23 mouse cellular contexts compared by ENCODE assay signal in genomic region chr1:78472441-78472840, GRCm38 (mm10). TPM values are rescaled to one million over a fixed set of nuclear protein-coding genes. Genes with fewer than 3 reads are reported as not detected.
A peak's percentile ranks its signal among the peaks of the same experiment; 100 is the strongest.
DNase-seq lines count a peak whose midpoint lies in the region; TF ChIP-seq lines count a peak whose summit lies in the region.
"Had no signal": no experiment of that assay in that cellular context is flagged by ENCODE, and none has a peak within 500 bp of the region (broad histone marks: within the 10 kb centered on the region; RNA-seq: fewer than 3 reads in every experiment).

No protein-coding gene starts in this region.

- no peaks in the 10 kb centered on the region for H3K79me2 ChIP-seq in MEL (ENCODE audit: control insufficient read depth, insufficient read depth, low read length, poor library complexity)

- DNase-seq in MEL (ENCODE audit: low read depth, low spot score) (peak; percentile 59), MEL-GATA-1-ER (ENCODE audit: extremely low read depth, low read depth) (peak; percentile 18)
- no peak for DNase-seq in right cerebral cortex, postnatal 36 days (ENCODE audit: low spot score in 2 of 2)
- DNase-seq in layer of hippocampus, adult 2 months (ENCODE audit: low spot score in 2 of 2): no peak
- DNase-seq: adrenal gland, adult 2 months; adrenal gland, adult 8-10 months; adrenal gland, postnatal 10 days; adrenal gland, postnatal 14 days; adrenal gland, postnatal 25 days; adrenal gland, postnatal 36 days; B cell, adult 2 months; cerebellum, adult 11 months; cerebellum, adult 11-12 months; cerebellum, adult 18-20 months; cerebellum, adult 2 months; cerebellum, adult 8-10 months had no signal

- no peak for TF ChIP-seq CTCF in MEL (IDR thresholded peaks at IDR 0.05 in 2 of 3, conservative IDR thresholded peaks at IDR 0.05 in 1 of 3; ENCODE audit: control insufficient read depth in 1 of 3, insufficient read depth in 1 of 3, low read depth in 2 of 3, low read length in 3 of 3, poor library complexity in 1 of 3, severe bottlenecking in 1 of 3)
- no peak for TF ChIP-seq CTCF in layer of hippocampus, adult 2 months (conservative IDR thresholded peaks at IDR 0.05)

- no peak overlapping the region for H3K9ac ChIP-seq in MEL (ENCODE audit: control insufficient read depth, low read depth, low read length, poor library complexity, severe bottlenecking)

- TF ChIP-seq POLR2A in MEL (IDR thresholded peaks at IDR 0.05; ENCODE audit: control insufficient read depth in 1 of 2, insufficient read depth in 1 of 2, low read depth in 1 of 2, low read length in 2 of 2, poor library complexity in 1 of 2): no peak

- no peak overlapping the region for H3K4me3 ChIP-seq in MEL (ENCODE audit: control insufficient read depth in 1 of 2, insufficient read depth in 1 of 2, low read depth in 2 of 2, low read length in 2 of 2)
- H3K4me3 ChIP-seq in layer of hippocampus, adult 2 months: no peak overlapping the region

- no peak for TF ChIP-seq RAD21 in MEL (IDR thresholded peaks at IDR 0.05; ENCODE audit: low read depth, low read length)

- no peaks in the 10 kb centered on the region for H3K9me3 ChIP-seq in MEL (replicated peaks; ENCODE audit: insufficient read depth, low read length)
- H3K9me3 ChIP-seq: G1E had no signal

- H3K4me1 ChIP-seq in MEL (ENCODE audit: control insufficient read depth in 1 of 2, insufficient read depth in 2 of 2, low read length in 2 of 2): peaks cover 5 to 20% of the 10 kb centered on the region in 2 experiments; a peak in 3 of 4 replicates

- H3K27ac ChIP-seq in MEL (ENCODE audit: control insufficient read depth, low read depth, low read length): peak overlapping the region; percentile 75
- no peak overlapping the region for H3K27ac ChIP-seq in layer of hippocampus, adult 2 months

- peaks cover 14 to 32% of the 10 kb centered on the region in 2 experiments for H3K36me3 ChIP-seq in MEL (ENCODE audit: control insufficient read depth in 1 of 2, insufficient read depth in 2 of 2, low read length in 2 of 2)

- peak; percentile 75 for TF ChIP-seq EP300 in MEL (IDR thresholded peaks at IDR 0.05; ENCODE audit: low read depth in 1 of 2, low read length in 2 of 2)

- H3K27me3 ChIP-seq in MEL (ENCODE audit: control insufficient read depth in 1 of 2, insufficient read depth in 2 of 2, low read length in 2 of 2): no peaks in the 10 kb centered on the region
- H3K27me3 ChIP-seq: CH12.LX, Patski had no signal

TF ChIP-seq in MEL, 35 proteins besides CTCF, POLR2A, EP300 and RAD21:
- TF ChIP-seq MYB (IDR thresholded peaks at IDR 0.05; ENCODE audit: low read depth, low read length) (no peak), GATA1 (IDR thresholded peaks at IDR 0.05; ENCODE audit: low read depth, low read length) (peak; percentile 83), UBTF (IDR thresholded peaks at IDR 0.05; ENCODE audit: borderline replicate concordance, insufficient read depth, low read depth, low read length) (no peak), BHLHE40 (IDR thresholded peaks at IDR 0.05; ENCODE audit: borderline replicate concordance, low read depth, low read length) (no peak), MXI1 (IDR thresholded peaks at IDR 0.05; ENCODE audit: low read depth, low read length) (no peak), TAL1 (IDR thresholded peaks at IDR 0.05; ENCODE audit: low read length) (no peak), ETS1 (IDR thresholded peaks at IDR 0.05; ENCODE audit: low read depth, low read length) (0 out of 2 replicates have a peak, but pooled peaks have one; percentile 28), ELF1 (IDR thresholded peaks at IDR 0.05; ENCODE audit: low read depth, low read length) (no peak), SIN3A (IDR thresholded peaks at IDR 0.05; ENCODE audit: low read length) (peak; percentile 39; the same call in 1 of the 2 replicates), USF1 (IDR thresholded peaks at IDR 0.05; ENCODE audit: low read depth, low read length) (no peak), HCFC1 (IDR thresholded peaks at IDR 0.05; ENCODE audit: low read depth, low read length) (no peak), TCF12 (IDR thresholded peaks at IDR 0.05; ENCODE audit: low read depth, low read length) (0 out of 2 replicates have a peak, but pooled peaks have one; percentile 33), NRF1 (IDR thresholded peaks at IDR 0.05; ENCODE audit: insufficient read depth, low read depth, low read length, poor library complexity, severe bottlenecking) (no peak), ZKSCAN1 (IDR thresholded peaks at IDR 0.05; ENCODE audit: low read depth, low read length) (no peak), MEF2A (IDR thresholded peaks at IDR 0.05; ENCODE audit: extremely low read depth, insufficient replicate concordance, low read depth, low read length, poor library complexity, severe bottlenecking) (no peak), SMC3 (IDR thresholded peaks at IDR 0.05; ENCODE audit: low read depth, low read length) (no peak), MAX (IDR thresholded peaks at IDR 0.05; ENCODE audit: low read length) (no peak), RCOR1 (IDR thresholded peaks at IDR 0.05; ENCODE audit: low read depth, low read length) (0 out of 2 replicates have a peak, but pooled peaks have one; percentile 30)
TF ChIP-seq in MEL: peak in this region for 5.

RNA-seq across cellular contexts. Expression of gene Farsb, which starts 16.3 kb away (rescaled TPM):
- 113 and 119 TPM in 2 replicates for total RNA-seq in MEL (2012; rRNA removed)
- 100 to 1,000 TPM; 122 to 154 TPM for polyA plus RNA-seq in MEL (2012; ENCODE audit: insufficient read depth in 1 of 2, insufficient read length in 2 of 2, low read depth in 1 of 2, low replicate concordance in 2 of 2, missing spikeins in 1 of 2)
- total RNA-seq in layer of hippocampus, adult 2 months (2021): 10 to 100 TPM; 67.8 to 68.4 TPM

RNA-seq across cellular contexts. Expression of gene Mogat1, which starts 38.4 kb away (rescaled TPM):
- total RNA-seq in MEL (2012; rRNA removed): not detected in 2 replicates
- polyA plus RNA-seq in MEL (2012; ENCODE audit: insufficient read depth in 1 of 2, insufficient read length in 2 of 2, low read depth in 1 of 2, low replicate concordance in 2 of 2, missing spikeins in 1 of 2): not detected
- not detected for total RNA-seq in layer of hippocampus, adult 2 months (2021)
- total RNA-seq: CH12.LX, ES-E14 had no signal
- polyA plus RNA-seq: activated CD4-positive, CD25-positive, alpha-beta regulatory T cell, adult 4 months; C2C12; CD4-positive, CD25-positive, alpha-beta regulatory T cell, adult 4 months; G1E; Patski had no signal

RNA-seq across cellular contexts. Expression of gene BC035947, which starts 39.5 kb away (rescaled TPM):
- not detected in 2 replicates for total RNA-seq in MEL (2012; rRNA removed)
- polyA plus RNA-seq in MEL (2012; ENCODE audit: insufficient read depth in 1 of 2, insufficient read length in 2 of 2, low read depth in 1 of 2, low replicate concordance in 2 of 2, missing spikeins in 1 of 2): not detected
- total RNA-seq in layer of hippocampus, adult 2 months (2021): under 1 TPM; 0.37 to 0.46 TPM
- total RNA-seq: CH12.LX had no signal
- polyA plus RNA-seq: activated CD4-positive, CD25-positive, alpha-beta regulatory T cell, adult 4 months; C2C12; G1E; Patski had no signal

Comparison
In these comparisons a context has a peak if more than half of its experiments do, and no peak if none do; other contexts are left out.
1. DNase-seq: peak in MEL (single experiment) and MEL-GATA-1-ER (single experiment); none in right cerebral cortex, postnatal 36 days (0 of 2) and layer of hippocampus, adult 2 months (0 of 2).